Mouse (Mus musculus) CH12.LX (cell line): ENCODE data around the gene Zmynd11.

ENCODE experiments used
- E2F4 ChIP-seq: IDR thresholded peaks from 2 replicates; pipeline ENCODE4 v1.6.1; 2011; ENCODE audit warnings: low read depth, low read length, improper control_type of control experiment; ENCODE audit not compliant: insufficient replicate concordance
- ETS1 ChIP-seq: conservative IDR thresholded peaks from 2 replicates; pipeline ENCODE4 v1.6.1; 2012; ENCODE audit warnings: low read depth, mild to moderate bottlenecking, inconsistent platforms, low read length, improper control_type of control experiment, moderate library complexity
- HCFC1 ChIP-seq: IDR thresholded peaks from 2 replicates; pipeline ENCODE4 v1.6.1; 2012; ENCODE audit warnings: low read depth, mild to moderate bottlenecking, inconsistent platforms, low read length, improper control_type of control experiment
- MAFK ChIP-seq: IDR thresholded peaks from 2 replicates; pipeline ENCODE4 v1.6.1; 2011; ENCODE audit warnings: low read length, improper control_type of control experiment; ENCODE audit not compliant: insufficient replicate concordance
- NRF1 ChIP-seq: IDR thresholded peaks from 2 replicates; pipeline ENCODE4 v1.6.1; 2014; ENCODE audit warnings: low read depth, mild to moderate bottlenecking, inconsistent platforms, low read length, improper control_type of control experiment, moderate library complexity
- POLR2A ChIP-seq: IDR thresholded peaks from 2 replicates; pipeline ENCODE4 v1.6.1; 2011; ENCODE audit warnings: low read depth, mild to moderate bottlenecking, improper control_type of control experiment, low read length
- POLR2AphosphoS2 ChIP-seq: IDR thresholded peaks from 2 replicates; pipeline ENCODE4 v1.6.1; 2011; ENCODE audit warnings: low read depth, low read length, improper control_type of control experiment
- SIN3A ChIP-seq: IDR thresholded peaks from 2 replicates; pipeline ENCODE4 v1.6.1; 2012; ENCODE audit warnings: low read length, improper control_type of control experiment, inconsistent platforms
- ZNF384 ChIP-seq: IDR thresholded peaks from 2 replicates; pipeline ENCODE4 v1.6.1; 2012; ENCODE audit warnings: low read depth, low read length, improper control_type of control experiment, inconsistent platforms

- TF ChIP-seq SIN3A (no peak), POLR2A (no peak), MAFK (no peak), NRF1 (no peak), HCFC1 (no peak), ETS1 (no peak), E2F4 (no peak), ZNF384 (no peak), POLR2AphosphoS2 (no peak)
Measured at GRCm38 (mm10) chr13:9753706-9754105, 11.4 kb downstream of the Zmynd11 start.
